Mouse (Mus musculus): ENCODE data around the gene Aftph. TPM values are rescaled to one million over a fixed set of nuclear protein-coding genes. Genes with fewer than 3 reads are reported as not detected.
A peak's percentile ranks its signal among the peaks of the same experiment; 100 is the strongest.

The Aftph gene
- total RNA-seq, 1 experiment from 2014 or later: 43.4 TPM

DNA sequence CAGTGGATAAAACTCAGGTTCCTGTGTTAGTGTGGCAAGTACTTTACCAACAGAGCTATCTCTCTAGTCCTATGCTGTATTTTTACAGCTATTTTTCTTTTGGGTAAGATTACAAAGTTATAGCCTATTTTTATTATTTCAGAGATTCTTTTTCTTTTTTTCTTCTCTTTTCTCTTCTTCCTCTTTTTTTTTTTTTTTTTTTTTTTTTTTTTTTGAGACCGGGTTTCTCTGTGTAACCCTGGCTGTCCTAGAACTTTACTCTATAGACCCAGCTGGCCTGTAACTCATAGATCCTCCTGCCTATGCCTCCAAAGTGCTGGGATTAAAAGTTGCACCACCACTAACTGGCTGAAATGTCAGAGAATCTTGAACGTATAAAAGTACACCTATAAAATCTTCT lies 13.3 kb downstream of the Aftph start:
- no peak for DNase-seq

GRCm38 (mm10) chr11:20723572-20723971 lies 17.8 kb downstream of the Aftph start:
- no peak for DNase-seq

DNA sequence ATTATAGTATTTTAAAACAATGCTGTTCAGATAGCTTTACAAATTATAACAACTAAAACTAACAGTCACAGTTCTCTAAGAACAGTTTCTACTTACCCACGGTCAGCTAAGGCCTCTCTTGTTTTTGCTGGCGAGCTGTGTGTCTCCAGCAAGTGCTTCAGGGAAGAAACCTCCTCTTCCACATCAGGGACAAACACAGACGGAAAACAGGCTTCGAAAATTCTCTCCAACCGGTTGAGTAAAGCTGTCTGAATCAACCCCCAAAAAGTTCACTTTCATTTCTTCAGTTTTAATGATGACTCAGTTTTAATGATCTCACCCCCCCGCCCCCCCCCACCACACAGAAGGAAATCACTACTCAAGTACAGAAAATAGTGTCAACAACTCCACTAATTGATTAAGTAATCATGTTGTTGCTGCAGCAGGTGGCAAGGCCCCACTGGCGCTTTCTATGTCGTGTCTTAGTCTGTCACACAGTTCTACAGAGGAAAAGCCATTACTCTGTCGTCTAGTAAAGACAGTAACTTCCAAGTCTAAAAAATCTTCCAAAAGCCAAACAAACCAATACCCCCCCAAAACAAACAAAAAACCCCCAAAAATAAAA lies 29.2 kb downstream of the Aftph start:
- DNase-seq: no peak

DNA sequence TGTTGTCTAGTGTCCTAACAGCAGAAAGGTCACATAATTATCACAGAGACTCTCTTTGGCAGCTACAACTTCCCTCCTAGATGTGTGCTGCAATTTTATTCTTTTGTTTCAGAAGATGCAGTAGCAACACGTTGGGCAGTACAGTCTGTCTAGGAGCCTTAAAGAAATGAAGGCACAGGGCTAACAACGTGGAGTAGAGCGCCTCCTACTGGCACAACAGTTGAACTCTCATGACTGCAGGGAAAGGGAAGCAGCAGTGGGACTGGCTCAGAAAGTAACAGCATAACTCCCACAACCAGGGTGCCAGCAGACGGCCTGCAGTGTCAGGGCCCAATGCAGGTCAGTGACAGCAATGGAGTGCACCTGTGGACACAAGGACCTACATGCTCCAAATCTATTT lies 50.4 kb downstream of the Aftph start:
- peak; percentile 77 for DNase-seq

GRCm38 (mm10) chr11:20681679-20682078 lies 59.7 kb downstream of the Aftph start:
- DNase-seq: no peak

- DNase-seq: no peak
Observed at GRCm38 (mm10) chr11:20680781-20681180, 60.6 kb downstream of the Aftph start.

GRCm38 (mm10) chr11:20679396-20679795 lies 62.0 kb downstream of the Aftph start:
- DNase-seq: no peak

DNA sequence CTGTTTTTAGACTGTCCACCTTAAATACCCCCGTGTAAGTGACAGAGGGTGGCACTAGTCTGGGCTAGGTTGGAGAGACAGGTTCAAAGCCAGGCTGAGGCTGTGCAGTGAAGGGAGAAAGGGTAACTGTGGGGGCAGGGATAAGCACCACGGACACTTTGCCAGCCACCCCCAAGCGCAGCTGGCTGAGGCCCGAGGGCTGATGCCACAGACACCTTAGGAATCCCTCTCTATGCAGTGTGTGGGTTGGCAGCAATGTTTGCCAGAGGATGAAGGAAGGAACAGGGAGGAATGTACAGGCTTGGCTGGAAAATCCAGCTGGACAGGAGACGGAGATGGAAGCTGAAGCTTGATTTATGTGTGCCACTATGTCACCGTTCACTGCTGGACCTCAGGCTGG lies 68.9 kb downstream of the Aftph start:
- no peak for DNase-seq

GRCm38 (mm10) chr11:20671789-20672392 lies 69.5 kb downstream of the Aftph start:
- DNase-seq: no peak

- DNase-seq: no peak
Observed at GRCm38 (mm10) chr11:20664878-20665277, 76.5 kb downstream of the Aftph start.

GRCm38 (mm10) chr11:20663580-20664198 lies 77.7 kb downstream of the Aftph start:
- DNase-seq: no peak

DNA sequence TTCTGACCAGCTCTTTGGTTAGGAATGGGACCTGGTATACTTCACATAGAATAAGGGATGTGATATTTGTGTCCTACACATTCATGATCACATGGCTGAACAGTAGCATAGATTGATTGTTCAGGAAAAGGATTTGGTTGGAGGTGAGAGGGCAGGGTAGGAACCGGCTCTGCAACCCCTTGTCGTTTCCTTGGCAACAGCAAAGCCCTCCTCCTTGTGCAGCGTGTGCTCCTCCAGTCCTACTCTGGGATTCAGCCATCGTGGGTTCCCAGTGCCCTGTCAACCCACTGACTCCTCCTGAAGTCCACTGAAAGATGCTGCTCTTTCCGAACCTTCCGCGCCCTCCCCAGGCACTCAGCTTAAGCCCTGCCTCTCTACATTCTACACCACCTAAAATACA lies 78.6 kb downstream of the Aftph start:
- no peak for DNase-seq

- peak; percentile 57 for DNase-seq
Observed at GRCm38 (mm10) chr11:20661652-20662051, 79.7 kb downstream of the Aftph start.

- no peak for DNase-seq
Observed at GRCm38 (mm10) chr11:20660111-20661097, 81.0 kb downstream of the Aftph start.

DNA sequence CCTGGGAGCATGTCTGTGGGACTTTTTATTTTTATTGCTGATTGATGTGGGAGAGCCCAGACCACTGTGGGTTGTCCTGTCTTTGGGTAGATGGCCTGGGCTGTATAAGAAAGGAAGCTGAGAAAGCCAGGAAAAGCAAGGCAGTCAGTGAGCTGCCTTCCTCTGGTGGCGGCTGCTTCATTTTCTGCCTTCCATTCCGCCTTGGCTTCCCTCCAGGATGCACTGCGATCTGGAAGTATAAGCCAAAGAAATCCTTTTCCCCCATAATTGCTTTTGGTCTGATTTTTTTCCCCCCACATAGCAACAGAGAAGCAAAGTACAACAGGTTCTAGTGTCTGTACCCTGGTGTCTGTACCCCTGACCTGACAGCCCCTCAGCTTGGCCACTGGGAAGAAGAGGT lies 82.3 kb downstream of the Aftph start:
- DNase-seq: no peak

DNA sequence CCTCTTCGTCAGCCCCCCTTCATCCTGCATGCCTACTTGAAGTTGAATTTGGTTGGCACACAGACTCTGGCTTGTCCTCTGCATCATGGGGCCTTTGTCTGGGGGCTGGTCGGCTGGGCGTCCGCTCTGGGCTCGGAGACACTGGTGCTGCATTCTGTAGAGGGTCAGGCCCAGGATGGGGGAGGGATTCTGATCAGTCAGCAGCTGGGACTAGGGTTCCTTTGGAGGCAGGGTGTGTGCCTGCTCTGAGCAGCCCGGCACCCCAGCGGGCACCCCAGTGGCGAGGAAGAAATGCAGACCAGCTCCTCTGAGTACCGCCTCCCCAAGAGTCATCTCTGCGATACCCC lies 84.7 kb downstream of the Aftph start:
- DNase-seq: no peak

DNA sequence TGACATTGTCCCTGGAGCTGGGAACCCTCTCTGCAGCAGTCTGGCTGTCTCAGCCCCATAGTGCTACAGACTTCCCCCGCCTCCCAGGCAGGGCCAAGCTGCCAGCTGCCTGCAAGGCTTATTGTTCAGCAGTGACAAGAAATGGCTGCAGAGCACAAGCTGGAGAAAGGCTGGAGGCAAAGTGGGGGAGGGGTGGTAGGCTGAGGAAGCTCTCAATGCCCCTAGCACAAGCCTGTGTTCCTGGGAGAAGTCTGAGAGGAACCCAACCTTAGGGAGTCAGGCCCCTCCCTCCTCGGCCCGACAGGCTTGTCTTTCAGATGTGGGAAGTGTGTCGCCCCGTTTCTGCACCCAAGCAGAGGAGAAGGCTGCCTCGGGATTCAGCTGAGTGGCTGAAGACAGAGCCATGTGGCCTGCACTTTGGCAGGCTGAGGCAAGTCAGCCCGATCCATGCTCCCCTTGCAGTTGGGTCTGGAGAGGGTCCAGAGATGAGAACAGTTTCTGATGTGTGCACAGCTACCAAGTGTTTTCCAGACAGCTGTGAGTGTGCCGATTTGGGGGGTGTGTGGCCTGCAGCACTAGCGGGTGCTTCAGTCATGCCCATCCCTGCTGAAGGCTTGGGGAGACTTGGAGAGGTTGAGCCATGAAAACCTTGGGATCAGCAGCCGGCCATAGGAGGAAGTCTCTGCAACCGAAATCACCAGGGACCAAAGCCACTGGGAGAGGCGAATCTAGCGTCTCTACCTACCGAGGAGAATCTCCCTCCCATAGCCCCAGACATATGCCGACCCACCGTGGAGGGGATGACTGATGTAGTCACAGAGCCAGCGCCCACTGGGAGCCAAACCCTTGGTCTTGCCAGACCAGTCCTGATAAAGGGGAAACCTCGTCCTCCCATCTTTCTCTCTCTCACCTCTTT lies 85.3 kb downstream of the Aftph start:
- DNase-seq: peak; percentile 59

DNA sequence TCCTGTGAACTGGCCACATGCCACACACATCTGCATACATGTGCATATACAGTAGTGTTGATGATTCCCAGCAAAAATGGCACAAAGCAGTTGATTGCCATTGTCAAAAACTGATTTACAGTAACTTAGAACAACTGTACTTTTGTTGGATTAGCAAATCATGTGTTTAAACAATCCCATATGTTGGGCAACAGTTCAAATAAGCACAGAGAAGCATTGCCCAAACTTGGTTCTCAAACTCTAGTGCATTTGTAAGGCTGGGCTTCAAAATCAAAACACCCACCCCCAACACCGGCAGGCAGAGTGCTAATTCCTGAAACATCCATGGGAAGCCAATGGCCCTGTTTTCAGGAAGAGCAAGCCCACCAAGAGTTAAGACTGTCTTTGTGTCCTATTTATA lies 90.2 kb downstream of the Aftph start:
- DNase-seq: no peak

- no peak for DNase-seq
Observed at GRCm38 (mm10) chr11:20650006-20650639, 91.3 kb downstream of the Aftph start.

DNA sequence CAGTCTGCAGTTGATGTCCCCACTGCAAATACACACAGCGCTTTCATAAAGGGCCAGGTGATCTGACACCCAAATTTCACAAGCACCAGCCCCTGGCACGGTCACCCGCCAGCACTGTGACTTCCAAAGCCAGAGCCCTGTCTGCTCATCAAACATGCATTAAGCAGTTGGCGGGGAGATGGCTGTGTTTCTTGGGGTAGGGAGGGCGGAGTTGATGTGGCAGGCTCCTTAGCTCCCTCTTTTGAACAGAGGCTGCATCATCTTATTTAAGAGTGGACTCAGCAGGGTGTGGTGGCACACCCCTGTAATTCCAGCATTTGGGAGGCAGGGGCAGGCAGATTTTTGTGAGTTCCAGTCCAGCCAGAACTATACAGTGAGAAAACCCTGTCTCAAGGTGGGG lies 91.9 kb downstream of the Aftph start:
- DNase-seq: no peak
